Mouse (Mus musculus) cerebellum, adult (tissue): ENCODE results near the gene Nudt9.

Source experiments
- ATAC-seq: cut with Nextera tagmentation; 2 replicates; pipeline ENCODE4 v1.9.2; 2017; ENCODE audit warnings: mild to moderate bottlenecking, moderate library complexity, mixed read lengths; ENCODE audit not compliant: insufficient number of reproducible peaks, low FRiP score, low TSS enrichment

Gene Nudt9

DNA sequence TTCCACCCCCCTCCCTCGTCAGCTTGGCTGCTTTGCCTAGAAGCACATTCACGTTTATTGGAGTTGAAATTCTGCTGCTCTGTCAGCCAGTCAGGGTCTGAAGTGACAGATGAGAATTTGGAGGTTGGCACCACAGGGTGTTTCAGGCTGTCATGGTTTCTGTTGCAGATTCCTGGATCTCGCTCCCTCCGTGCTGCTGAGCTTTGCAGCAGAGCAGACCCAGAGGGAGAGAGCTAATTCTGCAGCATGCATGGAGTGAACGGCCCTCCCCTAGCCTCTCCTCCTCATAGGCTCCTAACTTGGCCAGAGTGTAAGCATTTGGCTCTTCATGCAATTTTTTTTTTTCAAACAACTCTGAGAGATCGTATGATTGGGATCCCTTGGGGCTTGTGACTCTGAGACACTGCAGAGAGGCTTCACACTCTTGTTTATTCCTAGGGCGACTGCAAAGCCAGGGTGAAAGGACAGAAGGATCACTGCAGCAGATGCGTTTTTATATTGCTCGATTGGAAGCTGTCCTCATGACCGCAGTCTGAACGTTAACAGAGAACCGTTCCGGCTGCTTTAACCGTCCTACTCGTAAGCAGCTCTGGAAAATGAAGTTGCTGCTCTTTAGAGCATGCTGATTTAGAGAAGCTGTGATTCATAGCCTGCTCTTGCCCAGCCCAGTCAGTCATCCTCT, 67.5 kb downstream of the Nudt9 start, which contains the start of gene Sparcl1:
Gene Sparcl1 (minus strand): TSS at position 243 of the 682 bp plus-strand sequence.
- ATAC-seq = peak; percentile 69; the same call in 1 of the 2 replicates
